Mouse (Mus musculus): Measurements from ENCODE around the gene Slc5a6. TPM values are rescaled to one million over a fixed set of nuclear protein-coding genes. Genes with fewer than 3 reads are reported as not detected.

Gene Slc5a6
- polyA plus RNA-seq, 1 experiment = 16.3 TPM

GRCm38 (mm10) chr5:31004184-31004583, 44.5 kb downstream of the Slc5a6 start:
- TF ChIP-seq POLR2A (IDR thresholded peaks at IDR 0.05; ENCODE audit: borderline replicate concordance, extremely low read depth, low read depth, low read length) = no peak
- peak; percentile 79 for TF ChIP-seq CTCF (IDR thresholded peaks at IDR 0.05; ENCODE audit: insufficient read depth, low read length)
- peak; percentile 88 for DNase-seq
- 5% methylated on average over 5 of the region's 5 CpGs for WGBS
- no peak overlapping the region for H3K4me3 ChIP-seq (replicated peaks; ENCODE audit: extremely low read depth, low read depth, low read length)
- no peaks in the 10 kb centered on the region for H3K4me1 ChIP-seq (ENCODE audit: control insufficient read depth, insufficient read depth, low read length)

- H3K4me1 ChIP-seq (ENCODE audit: control insufficient read depth, insufficient read depth, low read length) = no peaks in the 10 kb centered on the region
- H3K4me3 ChIP-seq (replicated peaks; ENCODE audit: extremely low read depth, low read depth, low read length) = no peak overlapping the region
- TF ChIP-seq POLR2A (IDR thresholded peaks at IDR 0.05; ENCODE audit: borderline replicate concordance, extremely low read depth, low read depth, low read length) (no peak), CTCF (IDR thresholded peaks at IDR 0.05; ENCODE audit: insufficient read depth, low read length) (no peak)
- DNase-seq = no peak
- WGBS = 78% methylated on average over 4 of the region's 4 CpGs
Observed at GRCm38 (mm10) chr5:31001560-31001959, 47.2 kb downstream of the Slc5a6 start.

- Histone ChIP-seq H3K4me3 (replicated peaks; ENCODE audit: extremely low read depth, low read depth, low read length) (no peak overlapping the region), H3K4me1 (ENCODE audit: control insufficient read depth, insufficient read depth, low read length) (no peaks in the 10 kb centered on the region)
- no peak for DNase-seq
- TF ChIP-seq POLR2A (IDR thresholded peaks at IDR 0.05; ENCODE audit: borderline replicate concordance, extremely low read depth, low read depth, low read length) = no peak
- no peak for TF ChIP-seq CTCF (IDR thresholded peaks at IDR 0.05; ENCODE audit: insufficient read depth, low read length)
- 85% methylated on average over 2 of the region's 2 CpGs for WGBS
Observed at GRCm38 (mm10) chr5:31000993-31001392, 47.7 kb downstream of the Slc5a6 start.

- 40% methylated on average over 7 of the region's 7 CpGs for WGBS
- no peak for TF ChIP-seq POLR2A (IDR thresholded peaks at IDR 0.05; ENCODE audit: borderline replicate concordance, extremely low read depth, low read depth, low read length)
- TF ChIP-seq CTCF (IDR thresholded peaks at IDR 0.05; ENCODE audit: insufficient read depth, low read length) = no peak
- Histone ChIP-seq H3K4me1 (ENCODE audit: control insufficient read depth, insufficient read depth, low read length) (no peaks in the 10 kb centered on the region), H3K4me3 (replicated peaks; ENCODE audit: extremely low read depth, low read depth, low read length) (no peak overlapping the region)
- DNase-seq = no peak
Observed at GRCm38 (mm10) chr5:31000122-31000521, 48.6 kb downstream of the Slc5a6 start.

- WGBS = 79% methylated on average over 5 of the region's 5 CpGs
- Histone ChIP-seq H3K4me1 (ENCODE audit: control insufficient read depth, insufficient read depth, low read length) (no peaks in the 10 kb centered on the region), H3K4me3 (replicated peaks; ENCODE audit: extremely low read depth, low read depth, low read length) (no peak overlapping the region)
- TF ChIP-seq POLR2A (IDR thresholded peaks at IDR 0.05; ENCODE audit: borderline replicate concordance, extremely low read depth, low read depth, low read length) = no peak
- no peak for TF ChIP-seq CTCF (IDR thresholded peaks at IDR 0.05; ENCODE audit: insufficient read depth, low read length)
- no peak for DNase-seq
Observed at GRCm38 (mm10) chr5:30999324-30999723, 49.4 kb downstream of the Slc5a6 start.

GRCm38 (mm10) chr5:30998306-30998705, 50.4 kb downstream of the Slc5a6 start:
- no peak for DNase-seq
- H3K4me1 ChIP-seq (ENCODE audit: control insufficient read depth, insufficient read depth, low read length) = no peaks in the 10 kb centered on the region
- TF ChIP-seq POLR2A (IDR thresholded peaks at IDR 0.05; ENCODE audit: borderline replicate concordance, extremely low read depth, low read depth, low read length) (no peak), CTCF (IDR thresholded peaks at IDR 0.05; ENCODE audit: insufficient read depth, low read length) (peak; percentile 81)
- 28% methylated on average over 5 of the region's 5 CpGs for WGBS
- H3K4me3 ChIP-seq (replicated peaks; ENCODE audit: extremely low read depth, low read depth, low read length) = no peak overlapping the region

- no peak overlapping the region for H3K4me3 ChIP-seq (replicated peaks; ENCODE audit: extremely low read depth, low read depth, low read length)
- WGBS = 67% methylated on average over 11 of the region's 11 CpGs
- no peak for TF ChIP-seq POLR2A (IDR thresholded peaks at IDR 0.05; ENCODE audit: borderline replicate concordance, extremely low read depth, low read depth, low read length)
- TF ChIP-seq CTCF (IDR thresholded peaks at IDR 0.05; ENCODE audit: insufficient read depth, low read length) = no peak
- no peaks in the 10 kb centered on the region for H3K4me1 ChIP-seq (ENCODE audit: control insufficient read depth, insufficient read depth, low read length)
- no peak for DNase-seq
Observed at GRCm38 (mm10) chr5:30994910-30995635, 53.7 kb downstream of the Slc5a6 start.

GRCm38 (mm10) chr5:30994074-30994473, 54.6 kb downstream of the Slc5a6 start:
- no peak for TF ChIP-seq POLR2A (IDR thresholded peaks at IDR 0.05; ENCODE audit: borderline replicate concordance, extremely low read depth, low read depth, low read length)
- TF ChIP-seq CTCF (IDR thresholded peaks at IDR 0.05; ENCODE audit: insufficient read depth, low read length) = no peak
- 67% methylated on average over 3 of the region's 3 CpGs for WGBS
- Histone ChIP-seq H3K4me1 (ENCODE audit: control insufficient read depth, insufficient read depth, low read length) (no peaks in the 10 kb centered on the region), H3K4me3 (replicated peaks; ENCODE audit: extremely low read depth, low read depth, low read length) (no peak overlapping the region)
- no peak for DNase-seq

GRCm38 (mm10) chr5:30992980-30993676, 55.6 kb downstream of the Slc5a6 start:
- no peaks in the 10 kb centered on the region for H3K4me1 ChIP-seq (ENCODE audit: control insufficient read depth, insufficient read depth, low read length)
- DNase-seq = no peak
- H3K4me3 ChIP-seq (replicated peaks; ENCODE audit: extremely low read depth, low read depth, low read length) = no peak overlapping the region
- WGBS = 65% methylated on average over 5 of the region's 5 CpGs
- TF ChIP-seq CTCF (IDR thresholded peaks at IDR 0.05; ENCODE audit: insufficient read depth, low read length) (no peak), POLR2A (IDR thresholded peaks at IDR 0.05; ENCODE audit: borderline replicate concordance, extremely low read depth, low read depth, low read length) (no peak)

Other genes starting within 250 kb of the Slc5a6 start
- gene Mapre3, start 234.3 kb downstream of the Slc5a6 start, polyA plus RNA-seq (2012; rRNA removed) = 66.2 and 81.8 TPM in 2 replicates
- 85.7 and 86.6 TPM in 2 replicates for gene Tmem214, start 180.9 kb downstream of the Slc5a6 start, polyA plus RNA-seq (2012; rRNA removed)
- 19.2 and 20.8 TPM in 2 replicates for gene Agbl5, start 160.2 kb downstream of the Slc5a6 start, polyA plus RNA-seq (2012; rRNA removed)
- gene Ost4, start 141.1 kb downstream of the Slc5a6 start, polyA plus RNA-seq (2012; rRNA removed) = 218 and 230 TPM in 2 replicates
- gene Emilin1, start 135.5 kb downstream of the Slc5a6 start, polyA plus RNA-seq (2012; rRNA removed) = 89.9 and 107 TPM in 2 replicates
- gene Khk, start 127.5 kb downstream of the Slc5a6 start, polyA plus RNA-seq (2012; rRNA removed) = 39.0 and 46.6 TPM in 2 replicates
- 2.7 and 5.7 TPM in 2 replicates for gene Cgref1, start 103.3 kb downstream of the Slc5a6 start, polyA plus RNA-seq (2012; rRNA removed)
- gene Preb, start 88.6 kb downstream of the Slc5a6 start, polyA plus RNA-seq (2012; rRNA removed) = 196 and 253 TPM in 2 replicates
- 0.95 and 1.2 TPM in 2 replicates for gene Tcf23, start 80.3 kb downstream of the Slc5a6 start, polyA plus RNA-seq (2012; rRNA removed)
- gene Atraid, start 612 bp downstream of the Slc5a6 start, polyA plus RNA-seq (2012; rRNA removed) = 113 and 122 TPM in 2 replicates
- 27.6 and 28.6 TPM in 2 replicates for gene Cad, start 5.9 kb upstream of the Slc5a6 start, polyA plus RNA-seq (2012; rRNA removed)
- gene Dnajc5g, start 57.4 kb upstream of the Slc5a6 start, polyA plus RNA-seq (2012; rRNA removed) = not detected in 2 replicates
- 0.10 TPM in 1 of 2 replicates, not detected in the other for gene Slc30a3, start 59.3 kb upstream of the Slc5a6 start, polyA plus RNA-seq (2012; rRNA removed)
- gene Trim54, start 67.8 kb upstream of the Slc5a6 start, polyA plus RNA-seq (2012; rRNA removed) = 3.8 and 14.9 TPM in 2 replicates
- not detected in 2 replicates for gene Ucn, start 89.9 kb upstream of the Slc5a6 start, polyA plus RNA-seq (2012; rRNA removed)
- gene Mpv17, start 105.3 kb upstream of the Slc5a6 start, polyA plus RNA-seq (2012; rRNA removed) = 86.4 and 93.4 TPM in 2 replicates
- gene Gm29609, start 131.0 kb upstream of the Slc5a6 start, polyA plus RNA-seq (2012; rRNA removed) = 2.2 and 2.7 TPM in 2 replicates
- gene Gtf3c2, start 131.2 kb upstream of the Slc5a6 start, polyA plus RNA-seq (2012; rRNA removed) = 39.2 and 59.2 TPM in 2 replicates
- 80.9 and 97.0 TPM in 2 replicates for gene Snx17, start 144.3 kb upstream of the Slc5a6 start, polyA plus RNA-seq (2012; rRNA removed)
- 28.3 and 44.9 TPM in 2 replicates for gene Eif2b4, start 144.5 kb upstream of the Slc5a6 start, polyA plus RNA-seq (2012; rRNA removed)
- 45.2 and 52.4 TPM in 2 replicates for gene Zfp513, start 153.4 kb upstream of the Slc5a6 start, polyA plus RNA-seq (2012; rRNA removed)
- 67.4 and 89.5 TPM in 2 replicates for gene Ppm1g, start 171.8 kb upstream of the Slc5a6 start, polyA plus RNA-seq (2012; rRNA removed)
- gene Nrbp1, start 191.9 kb upstream of the Slc5a6 start, polyA plus RNA-seq (2012; rRNA removed) = 170 and 188 TPM in 2 replicates
- gene Gm9970, start 192.3 kb upstream of the Slc5a6 start, polyA plus RNA-seq (2012; rRNA removed) = 0.36 and 0.70 TPM in 2 replicates
- 71.3 and 75.9 TPM in 2 replicates for gene Krtcap3, start 202.8 kb upstream of the Slc5a6 start, polyA plus RNA-seq (2012; rRNA removed)
- gene Ift172, start 242.2 kb upstream of the Slc5a6 start, polyA plus RNA-seq (2012; rRNA removed) = 45.0 and 47.8 TPM in 2 replicates
- 11.7 and 17.8 TPM in 2 replicates for gene Fndc4, start 247.2 kb upstream of the Slc5a6 start, polyA plus RNA-seq (2012; rRNA removed)
- 0.05 and 0.11 TPM in 2 replicates for gene Gckr, start 248.5 kb upstream of the Slc5a6 start, polyA plus RNA-seq (2012; rRNA removed)

All from lung, adult 2 months (tissue).